Mouse (Mus musculus): ENCODE results near the gene Lgi1.

DNA sequence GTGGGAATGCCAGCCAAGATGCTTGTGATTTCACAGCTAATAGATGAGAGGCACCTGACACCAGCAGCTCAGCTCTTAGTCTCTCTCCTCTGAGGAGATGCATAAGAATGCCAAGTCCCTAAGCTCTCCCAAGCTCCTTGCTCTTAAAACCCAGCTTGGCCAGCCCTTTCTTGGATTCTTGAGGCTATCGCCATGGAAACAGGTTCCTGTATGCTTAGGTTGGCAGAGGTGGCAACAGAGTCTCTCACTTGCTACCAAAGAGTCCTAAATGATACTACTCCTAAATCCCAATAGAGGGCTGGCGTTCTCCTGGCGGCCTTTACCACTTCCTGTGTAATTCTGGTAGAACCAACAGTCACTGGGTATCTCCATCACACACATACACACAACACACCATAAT lies 4.9 kb upstream of the Lgi1 start:
- TF ChIP-seq CTCF (IDR thresholded peaks at IDR 0.05; ENCODE audit: borderline replicate concordance, insufficient read depth, low read depth, low read length) (no peak), POLR2A (IDR thresholded peaks at IDR 0.05; ENCODE audit: borderline replicate concordance, insufficient read depth, low read length) (no peak)
